13 mouse cellular contexts compared by ENCODE assay signal in genomic region chr2:141352623-141353022, GRCm38 (mm10).
"Had no signal": no experiment of that assay in that cellular context is flagged by ENCODE, and none has a peak within 500 bp of the region (broad histone marks: within the 10 kb centered on the region; RNA-seq: fewer than 3 reads in every experiment).

No protein-coding gene starts in this region.

- H3K27ac ChIP-seq: liver, embryonic 14.5 days; midbrain, embryonic 10.5 days; midbrain, embryonic 12.5 days; midbrain, embryonic 15.5 days; neural tube, embryonic 12.5 days had no signal

- H3K4me1 ChIP-seq: midbrain, embryonic 10.5 days; midbrain, embryonic 12.5 days; midbrain, embryonic 15.5 days; neural tube, embryonic 12.5 days had no signal

- H3K4me3 ChIP-seq: midbrain, embryonic 10.5 days; midbrain, embryonic 12.5 days; midbrain, embryonic 15.5 days; neural tube, embryonic 12.5 days had no signal

- H3K9me3 ChIP-seq: midbrain, embryonic 10.5 days; midbrain, embryonic 12.5 days; midbrain, embryonic 15.5 days; neural tube, embryonic 12.5 days had no signal

- H3K36me3 ChIP-seq: midbrain, embryonic 10.5 days; midbrain, embryonic 12.5 days; midbrain, embryonic 15.5 days; neural tube, embryonic 12.5 days had no signal

- DNase-seq: lung, adult 18-20 months; lung, embryonic 14.5 days; lung, postnatal 10 days; lung, postnatal 4 days; right cerebral cortex, postnatal 14 days; thymus, adult 2 months; thymus, postnatal 25 days; thymus, postnatal 4 days had no signal

- H3K9ac ChIP-seq: liver, embryonic 14.5 days; lung, embryonic 14.5 days; midbrain, embryonic 12.5 days; midbrain, embryonic 15.5 days; neural tube, embryonic 12.5 days had no signal

- H3K4me2 ChIP-seq: lung, embryonic 14.5 days; midbrain, embryonic 12.5 days; midbrain, embryonic 15.5 days; neural tube, embryonic 12.5 days had no signal

- H3K27me3 ChIP-seq: midbrain, embryonic 12.5 days; midbrain, embryonic 15.5 days; neural tube, embryonic 12.5 days had no signal

- ATAC-seq: midbrain, embryonic 15.5 days had no signal
